Mouse (Mus musculus) lung, postnatal 0 days (tissue): Measurements from ENCODE around the gene Sult5a1. TPM values are rescaled to one million over a fixed set of nuclear protein-coding genes. Genes with fewer than 3 reads are reported as not detected.

Experiments
- ATAC-seq: fragments of 200-750 bp; cut with Nextera tagmentation; 2 replicates; pipeline ENCODE4 v1.8.0; 2017; ENCODE audit warnings: moderate library complexity
- DNase-seq: peaks from one replicate; pipeline ENCODE4 v3.0.0-alpha.2; 2016; ENCODE audit warnings: low spot score
- H3K27ac ChIP-seq: fragments of 300-500 bp; sonication (generic); 2 replicates; pipeline ENCODE4 v1.5.1; 2014; ENCODE audit warnings: antibody characterized with exemption, mild to moderate bottlenecking, low read length, mixed read lengths
- H3K27me3 ChIP-seq: fragments of 300-500 bp; sonication (generic); replicated peaks from 2 replicates; pipeline ENCODE4 v1.6.1; 2014; ENCODE audit warnings: low read length, mixed read lengths; ENCODE audit not compliant: insufficient read depth
- H3K36me3 ChIP-seq: fragments of 300-500 bp; sonication (generic); 2 replicates; pipeline ENCODE4 v1.6.1; 2014; ENCODE audit warnings: low read length, mixed read lengths; ENCODE audit not compliant: insufficient read depth
- H3K4me1 ChIP-seq: fragments of 300-500 bp; sonication (generic); 2 replicates; pipeline ENCODE4 v1.6.1; 2014; ENCODE audit warnings: antibody characterized with exemption, low read depth, low read length, mixed read lengths; ENCODE audit not compliant: insufficient read depth
- H3K4me2 ChIP-seq: fragments of 300-500 bp; sonication (generic); replicated peaks from 2 replicates; pipeline ENCODE4 v1.6.1; 2014; ENCODE audit warnings: low read depth, mild to moderate bottlenecking, low read length, moderate library complexity, mixed read lengths
- H3K4me3 ChIP-seq: fragments of 300-500 bp; sonication (generic); 2 replicates; pipeline ENCODE4 v1.5.1; 2014; ENCODE audit warnings: low read depth, low read length
- H3K9ac ChIP-seq: fragments of 300-500 bp; sonication (generic); replicated peaks from 2 replicates; pipeline ENCODE4 v1.6.1; 2014; ENCODE audit warnings: low read depth, mild to moderate bottlenecking
- H3K9me3 ChIP-seq: fragments of 300-500 bp; sonication (generic); 2 replicates; pipeline ENCODE4 v1.6.1; 2016; ENCODE audit warnings: low read length, mixed read lengths
- CTCF ChIP-seq: IDR thresholded peaks from 2 replicates; pipeline ENCODE4 v1.5.1; 2016; ENCODE audit warnings: antibody characterized with exemption, mild to moderate bottlenecking
- EP300 ChIP-seq: IDR thresholded peaks from 2 replicates; pipeline ENCODE4 v1.6.1; 2016; ENCODE audit warnings: antibody characterized with exemption, mild to moderate bottlenecking, control low read depth
- WGBS: fragments of 180-500 bp; shearing (Covaris S2); extraction: QIAGEN DNeasy Blood & Tissue Kit; methylation state at CpG from one replicate; pipeline ENCODE4 v1.1.7; 2014; 5-methylcytosine and 5-hydroxymethylcytosine counted together
- polyA plus RNA-seq: library from polyadenylated mRNA; unstranded; fragments of >200 nt; fragmentation: Nextera tagmentation; extraction: Ambion mirVana; gene quantifications from 2 replicates; pipeline ENCODE4 v1.2.1, GENCODE M21; 2015

The Sult5a1 gene
- polyA plus RNA-seq, 1 experiment from 2014 or later = 18.3 TPM

DNA sequence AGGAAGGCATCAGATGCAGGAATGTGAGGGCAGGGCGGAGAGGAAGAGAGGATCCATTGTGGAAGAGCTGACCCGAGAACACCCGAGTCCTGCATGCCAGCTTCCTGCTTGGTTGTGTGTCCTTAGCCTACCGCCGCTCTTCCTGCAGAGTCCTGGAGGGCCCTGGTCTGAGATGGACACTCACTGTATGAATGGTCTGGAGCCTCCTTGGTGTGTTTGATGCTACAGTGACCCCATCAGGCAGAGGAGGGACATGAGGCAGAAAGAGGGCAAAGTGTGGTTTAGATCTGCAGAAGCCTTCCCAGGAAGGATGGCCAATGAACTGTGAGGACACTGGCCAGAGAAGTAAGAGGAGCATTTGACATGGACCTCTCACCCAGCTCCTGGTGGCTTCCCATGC, 2.9 kb downstream of the Sult5a1 start:
- H3K9ac ChIP-seq = no peak overlapping the region
- peak; percentile 49 for ATAC-seq
- no peak overlapping the region for H3K4me3 ChIP-seq
- H3K9me3 ChIP-seq = no peaks in the 10 kb centered on the region
- whole genome bisulfite sequencing = 57% methylated on average over 5 of the region's 5 CpGs
- H3K4me2 ChIP-seq = no peak overlapping the region
- no peak for TF ChIP-seq EP300
- peak; percentile 82 for TF ChIP-seq CTCF
- H3K27ac ChIP-seq = no peak overlapping the region
- H3K27me3 ChIP-seq = no peaks in the 10 kb centered on the region
- H3K4me1 ChIP-seq = peaks cover 5% of the 10 kb centered on the region; the same call in 1 of the 2 replicates
- peak; percentile 62 for DNase-seq
- H3K36me3 ChIP-seq = no peaks in the 10 kb centered on the region

- H3K4me1 ChIP-seq = no peaks in the 10 kb centered on the region; the same call in 1 of the 2 replicates
- WGBS = 29% methylated on average over 9 of the region's 9 CpGs
- H3K27me3 ChIP-seq = no peaks in the 10 kb centered on the region
- H3K4me2 ChIP-seq = no peak overlapping the region
- DNase-seq (peak; percentile 59), ATAC-seq (peak; percentile 73)
- H3K36me3 ChIP-seq = no peaks in the 10 kb centered on the region
- H3K9ac ChIP-seq = no peak overlapping the region
- TF ChIP-seq CTCF (no peak), EP300 (no peak)
- H3K9me3 ChIP-seq = no peaks in the 10 kb centered on the region
- H3K4me3 ChIP-seq = no peak overlapping the region
- H3K27ac ChIP-seq = peak overlapping the region; percentile 44; the same call in 1 of the 2 replicates
These were observed 7.4 kb downstream of the Sult5a1 start for GRCm38 (mm10) chr8:123150737-123151171.

- no peak overlapping the region for H3K4me2 ChIP-seq
- 0 out of 2 replicates have a peak, but pooled peaks cover 2% of the 10 kb centered on the region for H3K4me1 ChIP-seq
- H3K9me3 ChIP-seq = no peaks in the 10 kb centered on the region
- peak; percentile 16 for ATAC-seq
- TF ChIP-seq EP300 (peak; percentile 50; the same call in 1 of the 2 replicates), CTCF (no peak; the same call in 1 of the 2 replicates)
- peak overlapping the region; percentile 57 for H3K27ac ChIP-seq
- no peak overlapping the region for H3K4me3 ChIP-seq
- no peaks in the 10 kb centered on the region for H3K36me3 ChIP-seq
- peak; percentile 68 for DNase-seq
- H3K27me3 ChIP-seq = no peaks in the 10 kb centered on the region
- WGBS = 54% methylated on average over 7 of the region's 7 CpGs
- no peak overlapping the region for H3K9ac ChIP-seq
These were observed 11.7 kb downstream of the Sult5a1 start for GRCm38 (mm10) chr8:123146390-123146789.

GRCm38 (mm10) chr8:123145279-123145678, 12.8 kb downstream of the Sult5a1 start:
- no peaks in the 10 kb centered on the region for H3K9me3 ChIP-seq
- no peak overlapping the region for H3K4me3 ChIP-seq
- DNase-seq (peak; percentile 86), ATAC-seq (peak; percentile 27)
- no peaks in the 10 kb centered on the region for H3K36me3 ChIP-seq
- no peak overlapping the region for H3K27ac ChIP-seq
- no peaks in the 10 kb centered on the region for H3K27me3 ChIP-seq
- 0 out of 2 replicates have a peak, but pooled peaks cover 2% of the 10 kb centered on the region for H3K4me1 ChIP-seq
- TF ChIP-seq EP300 (no peak), CTCF (peak; percentile 76)
- 46% methylated on average over 6 of the region's 6 CpGs for WGBS
- H3K9ac ChIP-seq = no peak overlapping the region
- H3K4me2 ChIP-seq = no peak overlapping the region

DNA sequence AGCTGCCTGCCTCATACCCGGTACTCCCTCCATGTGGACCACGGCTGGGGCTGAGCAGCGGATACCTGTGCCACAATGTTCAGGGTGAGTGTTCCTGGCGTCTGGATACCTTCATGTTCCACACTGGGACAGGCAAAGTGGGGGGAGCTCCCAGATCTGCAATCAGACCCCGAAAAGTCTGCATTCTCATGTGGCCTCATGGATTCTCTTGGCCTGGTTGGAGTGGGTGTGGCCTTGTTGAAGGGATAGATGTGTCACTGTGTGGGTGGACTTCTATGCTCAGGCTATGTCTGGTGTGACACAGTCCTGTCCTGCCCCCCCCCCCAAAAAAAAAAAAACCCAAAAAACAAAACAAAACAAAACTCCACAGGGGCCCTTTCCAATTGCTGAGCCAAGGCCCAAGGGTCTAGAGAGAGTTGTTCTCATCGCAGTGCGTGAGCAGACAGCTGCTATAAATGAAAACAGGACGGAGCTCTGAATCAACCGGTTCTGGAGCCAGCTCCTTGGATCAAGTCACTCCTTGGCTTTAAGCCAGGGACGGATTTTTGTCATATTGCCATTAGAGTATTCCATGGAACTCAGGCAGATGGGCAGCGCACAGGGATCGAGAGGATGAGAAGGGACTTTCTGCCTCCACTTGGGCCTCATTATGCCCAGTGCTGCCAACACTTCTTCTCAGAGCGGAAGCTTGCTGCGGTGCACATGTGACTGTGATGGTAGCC, 16.2 kb downstream of the Sult5a1 start:
- DNase-seq (peak; percentile 92), ATAC-seq (peak; percentile 77)
- Histone ChIP-seq H3K4me3 (no peak overlapping the region), H3K4me2 (no peak overlapping the region), H3K9ac (no peak overlapping the region), H3K27ac (peak overlapping the region; percentile 81), H3K9me3 (no peaks in the 10 kb centered on the region), H3K4me1 (0 out of 2 replicates have a peak, but pooled peaks cover 2% of the 10 kb centered on the region), H3K27me3 (no peaks in the 10 kb centered on the region), H3K36me3 (no peaks in the 10 kb centered on the region)
- WGBS = 49% methylated on average over 14 of the region's 14 CpGs
- TF ChIP-seq CTCF (no peak), EP300 (peak; percentile 75)

- no peaks in the 10 kb centered on the region for H3K36me3 ChIP-seq
- no peak overlapping the region for H3K4me2 ChIP-seq
- no peak overlapping the region for H3K4me3 ChIP-seq
- no peak for TF ChIP-seq EP300
- TF ChIP-seq CTCF = no peak
- no peak overlapping the region for H3K27ac ChIP-seq
- no peak overlapping the region for H3K9ac ChIP-seq
- no peaks in the 10 kb centered on the region for H3K27me3 ChIP-seq
- ATAC-seq = no peak
- H3K4me1 ChIP-seq = 0 out of 2 replicates have a peak, but pooled peaks cover 2% of the 10 kb centered on the region
- no peak for DNase-seq
- no peaks in the 10 kb centered on the region for H3K9me3 ChIP-seq
- 64% methylated on average over 4 of the region's 4 CpGs for WGBS
These were observed 19.4 kb downstream of the Sult5a1 start for GRCm38 (mm10) chr8:123138741-123139140.
